Mouse (Mus musculus) lung, postnatal 25 days (tissue): Measurements from ENCODE around the gene Snx14.

Experiments used
- DNase-seq: peaks from one replicate; pipeline ENCODE4 v3.0.0; 2022; ENCODE audit warnings: low spot score

Gene Snx14

DNA sequence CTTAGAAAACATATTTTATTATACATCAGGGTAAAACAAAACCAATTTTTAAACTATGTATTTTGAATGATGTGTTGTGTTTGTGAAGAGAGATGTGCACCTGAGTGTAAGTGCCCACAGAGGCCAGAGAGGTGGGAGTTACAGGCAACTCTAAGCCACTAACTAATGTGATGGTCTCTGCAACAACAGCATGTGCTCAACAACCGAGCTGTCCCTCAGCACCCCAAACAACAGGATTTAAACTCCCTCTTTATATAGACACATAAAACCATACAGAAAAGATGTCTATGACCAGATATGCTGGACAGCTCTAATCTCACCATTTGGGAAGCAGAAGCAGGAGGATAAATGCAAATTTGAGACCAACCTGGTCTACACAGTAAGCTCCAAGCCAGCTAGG lies 58.2 kb downstream of the Snx14 start:
- no peak for DNase-seq

DNA sequence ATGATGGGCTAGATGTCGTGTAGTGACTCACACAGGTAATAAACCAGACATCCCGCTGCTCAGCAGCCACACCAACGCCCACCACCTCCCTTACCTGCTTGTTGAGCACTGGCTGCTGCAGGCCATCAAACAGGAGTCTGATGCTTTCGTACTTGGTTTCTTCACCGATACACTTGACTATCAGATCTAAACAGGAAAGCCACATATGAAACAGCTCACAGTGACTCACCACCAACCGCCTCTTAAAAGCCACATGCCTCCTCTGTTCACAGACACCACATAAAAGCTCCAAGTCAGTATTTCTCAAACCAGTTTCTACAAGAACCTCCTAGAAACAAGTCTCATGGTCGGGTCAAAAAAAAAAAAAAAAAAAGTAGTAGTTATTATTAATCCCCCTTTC lies 58.7 kb downstream of the Snx14 start:
- DNase-seq, result peak; percentile 9

DNA sequence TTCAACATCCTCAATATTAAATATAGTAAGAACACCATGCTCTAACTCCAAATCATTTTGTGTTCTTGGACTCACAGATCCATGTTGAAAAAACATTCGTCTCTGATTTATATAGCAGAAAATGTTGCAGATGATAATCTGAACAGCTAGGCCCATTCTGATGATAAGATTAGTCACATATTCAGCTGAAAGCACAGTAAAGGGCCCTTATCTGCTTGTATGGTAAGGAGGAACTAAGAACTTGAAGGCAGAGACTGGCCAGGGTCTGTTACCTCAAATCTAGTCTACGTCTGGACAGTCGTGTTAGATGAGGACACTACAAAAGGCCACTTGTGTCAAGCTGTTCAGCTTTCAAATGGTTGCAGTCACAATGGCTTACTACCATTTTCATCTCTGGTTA lies 59.7 kb downstream of the Snx14 start:
- DNase-seq, result no peak

DNA sequence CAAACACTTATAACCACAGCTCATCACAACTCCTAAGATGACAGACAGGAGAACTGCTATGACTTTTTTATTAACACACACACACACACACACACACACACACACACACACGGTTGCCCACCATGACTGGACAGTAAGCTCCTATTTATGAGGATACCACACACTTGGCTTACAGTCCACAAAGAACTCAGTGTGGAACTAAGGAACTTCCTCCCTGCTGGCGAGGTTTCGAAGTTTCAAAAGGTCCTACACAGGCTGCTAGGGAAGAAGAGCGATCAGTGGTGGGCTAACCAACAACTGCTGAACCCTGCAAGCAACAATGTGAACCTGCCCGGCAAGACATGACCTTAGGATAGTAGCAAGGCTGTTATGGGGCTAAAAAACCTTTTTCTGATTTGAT lies 61.3 kb downstream of the Snx14 start:
- no peak for DNase-seq

DNA sequence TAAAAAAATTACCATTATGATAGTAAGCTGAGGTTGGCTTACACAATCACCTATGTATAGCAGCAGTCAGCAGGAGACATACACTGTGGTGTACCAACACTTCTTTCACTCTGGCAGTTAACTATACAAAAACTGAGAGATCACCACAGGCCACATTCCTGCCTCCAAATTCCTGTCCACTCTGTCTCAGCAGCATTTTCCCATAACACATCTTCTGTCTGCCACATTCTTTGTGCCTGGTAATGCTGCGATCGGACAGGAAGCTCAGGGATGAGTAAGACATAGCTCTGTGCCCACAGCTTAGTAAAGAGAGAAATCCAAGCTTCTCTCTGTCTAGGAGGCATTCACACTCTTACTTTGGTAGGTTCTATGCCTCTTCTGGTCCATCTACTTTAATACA lies 65.8 kb downstream of the Snx14 start:
- no peak for DNase-seq

DNA sequence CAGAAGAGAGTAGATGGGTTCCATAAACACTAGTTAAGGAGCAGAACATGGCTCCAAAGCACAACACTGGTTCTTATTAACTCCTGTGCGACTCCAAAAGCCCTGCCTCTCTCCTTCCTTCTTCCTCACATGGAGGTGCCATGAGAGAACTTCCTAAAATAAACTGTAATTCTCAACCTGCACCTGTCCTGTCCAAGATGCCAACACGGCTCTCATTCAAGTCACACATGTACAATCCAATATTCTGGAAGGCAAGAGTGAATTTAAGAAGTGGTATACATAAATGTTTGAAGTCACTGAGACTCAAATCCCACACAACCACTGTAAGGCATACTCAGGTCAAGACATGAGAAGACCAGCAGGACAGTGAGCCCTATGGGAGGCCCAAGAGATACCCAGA lies 67.6 kb downstream of the Snx14 start:
- DNase-seq, result no peak

DNA sequence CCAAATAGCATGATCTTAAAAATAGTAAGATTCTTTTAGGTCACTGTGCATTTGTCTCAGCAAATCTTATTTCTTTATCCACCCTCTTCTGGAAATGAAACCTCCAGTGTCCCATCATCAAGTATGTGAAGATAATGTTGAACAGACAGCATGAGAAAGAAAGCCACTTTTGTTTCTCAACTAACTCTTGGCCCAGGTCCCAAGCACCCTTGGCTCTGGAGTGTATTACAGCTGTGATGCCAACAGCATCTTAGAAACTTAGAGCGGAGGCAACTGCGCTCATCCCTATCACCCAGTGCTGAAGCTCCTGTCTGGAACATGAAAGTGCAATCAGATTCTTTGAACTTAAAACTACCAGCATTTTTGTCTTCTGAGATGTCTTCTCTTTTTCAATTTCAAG lies 69.1 kb downstream of the Snx14 start:
- DNase-seq, result no peak

DNA sequence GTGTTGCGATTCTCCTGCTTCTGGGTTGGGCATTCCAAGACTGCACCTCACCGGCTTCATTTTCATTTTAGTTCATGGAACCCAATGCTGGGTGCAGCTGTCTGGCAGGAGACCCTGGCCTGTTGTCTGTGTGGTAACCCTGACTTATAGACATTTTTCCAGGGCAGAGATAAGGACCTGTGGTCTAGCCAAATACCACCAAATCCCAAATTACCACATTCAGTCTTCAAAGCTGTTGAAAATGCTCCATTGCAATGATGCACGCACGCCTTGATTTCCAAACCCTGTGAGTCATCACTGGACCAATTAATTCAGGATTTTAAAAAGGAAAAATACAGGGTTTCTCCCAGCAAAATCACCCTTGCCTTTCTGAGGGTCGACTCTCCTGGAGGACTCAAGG lies 70.3 kb downstream of the Snx14 start:
- no peak for DNase-seq

DNA sequence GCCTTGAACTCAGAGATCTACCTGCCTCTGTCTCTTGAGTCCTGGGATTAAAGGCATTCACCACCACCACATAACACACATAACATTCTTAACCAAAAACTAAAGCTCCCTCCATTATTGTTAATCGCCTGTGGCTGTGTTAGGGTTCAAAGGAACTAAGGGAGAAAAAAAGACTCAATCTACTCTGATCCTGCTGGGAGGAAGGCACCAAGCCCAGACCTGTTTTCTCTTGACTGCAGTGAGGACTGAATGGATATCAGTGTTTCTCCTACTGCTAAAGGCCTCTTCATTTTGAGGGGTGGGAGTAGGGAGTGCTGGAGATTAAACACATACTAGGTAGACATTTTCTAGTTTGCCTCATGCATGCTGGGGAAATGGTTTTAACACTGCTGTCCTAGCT lies 71.0 kb downstream of the Snx14 start:
- DNase-seq, result no peak

DNA sequence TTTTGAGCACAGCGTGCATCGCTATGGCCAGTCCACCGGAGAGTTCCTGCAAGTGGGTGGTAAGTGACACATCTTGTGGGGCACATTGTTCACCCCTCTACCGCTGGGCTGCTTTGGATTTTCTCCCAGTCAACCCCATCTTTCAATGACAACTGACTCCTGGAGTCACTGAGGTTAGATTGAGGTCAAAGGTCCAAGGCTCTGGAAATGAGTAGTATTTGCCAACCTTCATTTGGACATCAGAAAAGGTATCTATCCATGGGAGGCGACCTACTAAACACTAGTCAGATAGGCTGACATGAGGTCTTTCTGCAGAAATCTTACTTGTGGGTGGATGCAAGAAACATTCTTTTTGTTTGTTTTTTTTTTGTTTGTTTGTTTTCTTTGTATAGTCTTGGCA lies 71.4 kb downstream of the Snx14 start:
- no peak for DNase-seq

DNA sequence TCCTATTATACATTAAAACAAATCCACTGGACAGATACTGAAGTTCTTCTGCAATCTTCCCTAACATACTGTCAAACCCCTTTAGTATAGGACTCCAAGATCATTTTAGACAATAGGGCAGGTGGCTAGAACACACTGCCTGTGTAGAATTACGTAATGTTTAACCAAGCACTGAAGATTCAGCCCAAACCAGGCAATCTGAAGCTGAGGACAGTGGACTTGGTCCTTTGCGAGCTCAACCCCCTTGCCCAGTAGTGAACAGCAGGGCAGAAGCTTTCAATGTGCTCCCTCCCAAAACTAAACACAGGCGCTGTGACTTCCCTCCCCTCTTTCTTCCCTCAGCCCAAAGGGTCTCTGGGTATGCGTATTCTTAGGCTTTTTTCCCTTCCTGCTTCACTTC lies 71.9 kb downstream of the Snx14 start:
- DNase-seq, result no peak

DNA sequence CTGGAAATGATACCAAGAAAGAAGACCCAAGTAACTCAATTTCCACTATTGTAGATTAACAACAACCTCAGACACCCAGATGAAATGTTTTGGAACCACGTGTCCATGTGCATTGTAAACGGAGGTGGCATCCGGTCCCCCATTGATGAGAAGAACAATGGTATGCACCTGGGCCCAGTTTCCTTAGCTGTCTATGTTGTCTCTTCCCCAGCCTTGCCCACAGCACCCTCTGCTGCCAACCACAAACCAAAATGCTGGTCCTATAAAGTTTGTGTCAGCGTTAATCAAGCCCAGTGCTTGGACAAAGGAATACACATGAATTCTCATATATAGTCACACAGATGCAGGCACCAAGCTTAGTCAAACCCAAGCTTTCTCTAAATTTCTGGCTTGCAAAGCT lies 72.5 kb downstream of the Snx14 start:
- peak; percentile 15 for DNase-seq

DNA sequence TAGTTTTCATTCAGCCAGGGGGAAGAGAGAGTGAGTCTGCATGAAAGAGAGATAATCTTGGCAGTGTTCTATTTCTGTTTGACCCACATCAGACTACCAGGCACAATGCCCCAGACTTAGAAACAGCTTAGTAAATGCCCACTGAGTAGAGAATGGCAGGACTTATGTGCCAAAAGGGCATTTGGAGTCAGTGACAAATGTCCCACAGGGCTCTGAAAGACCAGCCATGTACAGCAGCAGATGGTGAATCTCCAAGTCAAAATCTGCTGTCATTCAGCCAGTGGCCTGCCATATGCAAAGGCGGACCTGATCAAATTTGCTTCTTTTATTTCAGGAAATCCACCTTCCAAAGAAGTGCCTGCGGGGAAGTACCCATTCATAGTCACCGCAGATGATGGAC lies 75.7 kb downstream of the Snx14 start:
- DNase-seq, result no peak

DNA sequence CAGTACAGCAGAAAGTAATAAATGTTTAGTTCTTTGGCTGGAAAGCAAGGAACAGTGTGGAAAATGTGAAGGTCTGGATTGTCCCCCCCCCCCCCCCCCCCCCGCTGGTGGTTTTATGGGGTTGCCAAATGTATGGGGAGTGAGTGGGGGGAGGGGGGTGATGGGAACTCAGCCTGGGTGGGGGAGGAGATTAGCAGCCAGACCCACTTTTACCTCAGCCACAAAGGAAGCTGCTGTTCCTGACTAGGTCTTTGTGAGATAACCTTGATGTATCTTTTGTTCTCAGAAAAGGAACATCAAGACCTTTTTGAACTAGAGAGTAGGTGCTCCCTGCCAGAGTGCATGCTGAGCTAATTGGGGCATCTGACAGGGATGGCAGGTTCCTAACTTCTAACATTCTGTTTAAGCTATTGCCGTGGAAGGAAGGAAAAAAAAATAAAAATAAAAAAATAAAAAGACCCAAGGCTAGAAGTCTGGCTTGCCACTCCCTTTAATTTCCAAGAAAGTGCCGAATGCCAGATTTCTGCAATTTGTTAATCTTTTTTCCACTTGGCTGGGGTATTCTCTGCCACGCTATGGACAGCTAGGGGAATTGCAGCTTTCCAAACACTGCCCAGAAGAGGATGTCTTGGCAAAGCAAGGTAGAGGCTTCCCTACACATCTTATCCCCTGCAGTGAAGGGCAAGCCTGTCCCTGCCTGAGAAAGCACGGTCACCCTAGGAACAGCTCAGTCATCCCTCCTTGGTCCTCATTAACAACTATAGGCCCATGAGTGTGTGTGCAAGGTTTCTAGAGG lies 76.5 kb downstream of the Snx14 start:
- no peak for DNase-seq

DNA sequence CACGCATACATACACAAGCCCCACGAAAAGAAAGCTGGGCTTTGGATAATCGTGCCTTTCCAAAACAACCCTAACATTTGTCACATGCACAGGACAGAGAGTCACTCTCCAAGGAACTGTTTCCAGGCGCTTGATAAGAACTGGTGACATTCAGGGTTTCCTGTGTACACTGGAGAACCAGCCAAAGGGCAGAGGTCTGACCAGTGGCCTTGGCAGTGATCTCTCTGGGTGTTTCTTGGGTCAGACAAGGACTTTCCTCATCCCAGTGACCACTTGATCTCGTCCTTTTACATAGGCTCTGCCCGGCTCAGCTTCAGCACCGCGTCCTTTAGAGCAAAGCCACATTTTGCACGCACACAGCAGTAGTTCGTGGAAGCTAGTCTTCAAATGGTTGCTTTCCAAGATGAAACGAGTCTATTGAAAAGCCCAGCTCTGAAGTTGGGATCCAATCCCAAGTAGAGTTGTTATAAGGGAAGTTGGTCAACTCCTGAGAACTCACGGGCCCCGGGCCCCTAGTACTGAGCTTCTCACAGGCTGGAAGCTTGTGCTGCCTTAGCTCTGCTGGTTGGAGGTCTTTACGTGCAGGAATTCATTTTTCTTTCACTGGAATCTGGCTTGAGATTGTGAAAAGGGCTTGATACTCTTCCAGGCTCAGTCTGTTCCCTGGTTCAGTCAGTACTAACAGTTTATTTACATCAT lies 77.4 kb downstream of the Snx14 start:
- peak; percentile 48 for DNase-seq

DNA sequence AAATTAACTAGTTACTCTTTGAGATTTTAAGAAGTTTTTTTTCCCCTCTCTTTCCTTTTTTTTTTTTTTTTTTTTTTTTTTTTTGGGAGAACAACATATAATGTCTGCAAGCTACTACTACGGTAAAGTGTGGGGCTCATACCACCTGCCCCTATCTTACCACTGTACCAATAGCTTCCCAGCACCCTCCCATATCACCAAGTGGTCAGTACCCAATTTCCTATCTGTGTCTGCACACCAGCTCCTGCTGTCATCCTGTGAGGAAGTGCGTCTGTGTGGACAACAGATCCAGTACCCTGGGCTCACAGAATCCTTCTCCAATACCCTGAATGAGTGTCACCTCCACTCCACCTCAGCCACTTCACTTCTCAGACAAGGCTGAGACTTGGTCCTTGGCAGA lies 79.6 kb downstream of the Snx14 start:
- DNase-seq, result no peak

DNA sequence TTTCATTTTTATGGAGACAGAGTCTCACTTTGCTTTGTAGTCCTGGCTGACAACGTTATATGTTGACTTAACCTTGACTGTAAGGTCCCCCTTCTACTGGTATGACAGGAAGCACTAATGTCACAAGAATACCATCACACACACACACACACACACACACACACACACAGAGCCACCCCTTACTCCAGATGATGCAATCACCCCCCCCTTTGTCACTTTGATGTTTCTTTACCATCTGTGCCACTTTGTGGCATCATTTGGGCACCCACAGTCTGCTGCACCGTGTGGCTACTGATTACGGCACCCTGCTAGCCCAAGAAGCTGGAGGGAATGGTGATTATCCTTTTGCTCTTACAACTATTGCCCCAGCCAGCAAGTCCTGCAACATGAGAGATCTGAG lies 81.6 kb downstream of the Snx14 start:
- no peak for DNase-seq

DNA sequence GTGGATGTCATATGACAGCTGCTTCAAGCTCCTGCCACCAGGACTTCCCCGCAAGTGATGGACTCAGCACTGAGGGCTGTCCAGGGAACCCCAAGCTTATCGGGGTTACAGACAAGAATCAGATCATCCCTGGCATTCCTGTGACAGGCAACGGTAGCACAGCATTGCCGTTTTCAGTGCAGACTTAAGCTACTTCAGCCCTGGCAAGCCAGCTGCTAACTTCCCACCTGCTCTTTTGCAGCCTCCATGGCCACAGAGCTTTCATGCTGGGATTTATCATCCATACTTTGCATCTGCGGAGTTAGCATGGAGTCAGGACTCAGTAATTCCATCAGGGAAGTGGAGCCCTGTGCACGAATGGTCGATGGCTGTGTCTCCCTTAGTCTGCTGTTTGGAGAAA lies 85.3 kb downstream of the Snx14 start:
- no peak for DNase-seq

DNA sequence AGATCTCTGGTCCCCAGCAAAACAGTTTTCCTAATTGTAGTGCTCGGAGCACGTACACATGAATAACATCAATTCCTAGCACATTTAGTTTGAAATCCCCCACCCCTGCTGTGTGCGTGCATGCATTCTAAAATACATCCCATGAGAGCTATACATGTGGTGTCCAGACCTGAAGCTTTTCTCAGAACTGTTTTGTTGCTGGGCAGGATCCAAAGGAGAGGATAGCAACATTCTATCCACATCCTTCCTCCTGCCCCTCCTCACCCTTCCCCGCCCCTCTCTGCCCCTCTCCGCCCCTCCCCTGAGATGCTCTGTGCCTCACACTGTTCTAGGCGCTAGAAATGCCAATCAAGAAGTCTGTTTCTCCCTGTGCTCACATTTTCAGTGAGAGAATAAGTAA lies 86.0 kb downstream of the Snx14 start:
- no peak for DNase-seq

DNA sequence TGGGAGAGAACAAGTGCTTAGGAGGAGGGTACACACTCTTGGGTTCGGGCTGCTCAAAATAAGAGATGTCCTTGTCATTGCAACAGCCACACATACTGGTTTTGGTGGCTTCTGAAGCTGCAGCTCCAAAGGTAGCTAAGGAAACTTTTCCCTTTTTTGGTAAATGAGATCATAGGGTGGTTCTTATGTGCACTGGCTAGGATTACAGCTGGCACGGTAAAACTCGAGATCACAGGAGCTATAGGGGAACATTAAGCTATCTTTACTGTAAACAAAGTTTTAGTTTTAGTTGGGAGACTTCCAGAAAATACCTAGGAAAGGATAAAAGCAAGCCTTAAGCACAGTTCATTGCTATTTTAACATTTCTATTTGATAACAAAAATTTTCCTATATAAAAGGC lies 87.6 kb downstream of the Snx14 start:
- DNase-seq, result no peak

DNA sequence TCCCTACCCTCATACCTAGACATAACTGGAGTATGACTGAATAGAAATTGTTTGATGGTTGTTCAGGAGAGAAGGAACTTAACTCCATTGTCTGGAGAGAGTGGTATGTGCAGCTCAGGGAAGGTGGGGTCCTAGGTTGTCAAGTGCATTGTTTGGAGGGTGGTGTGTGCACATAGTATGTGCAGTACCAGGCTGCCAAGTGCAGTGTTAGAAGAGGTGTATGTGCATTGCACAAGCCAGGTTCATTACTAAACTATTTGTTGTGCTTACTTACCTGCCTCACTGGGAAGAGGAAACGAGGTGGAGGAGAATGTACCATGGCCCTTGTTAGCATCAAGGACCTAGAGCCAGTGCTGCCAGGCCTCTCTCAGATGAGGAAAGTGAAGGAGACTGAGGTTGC lies 88.4 kb downstream of the Snx14 start:
- peak; percentile 47 for DNase-seq

DNA sequence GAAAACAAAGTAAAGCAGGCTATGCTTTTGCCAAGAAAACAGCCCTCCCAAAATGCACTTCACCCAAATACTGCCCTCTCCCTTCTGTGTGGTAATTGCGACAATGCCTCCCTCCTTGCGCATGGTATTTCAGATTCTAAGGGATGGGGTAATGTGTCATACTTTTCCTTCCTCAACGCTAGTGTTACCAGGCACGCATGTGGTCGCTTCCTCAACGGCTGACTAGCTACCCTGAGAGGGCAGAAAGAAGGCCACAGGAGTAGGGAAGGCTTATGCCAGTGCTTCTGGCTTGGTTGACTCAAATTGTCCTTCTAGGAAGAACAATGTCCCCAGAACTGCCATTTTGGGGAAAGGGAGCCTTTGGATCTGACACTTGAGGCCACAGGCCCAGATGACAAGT lies 90.1 kb downstream of the Snx14 start:
- DNase-seq, result no peak

DNA sequence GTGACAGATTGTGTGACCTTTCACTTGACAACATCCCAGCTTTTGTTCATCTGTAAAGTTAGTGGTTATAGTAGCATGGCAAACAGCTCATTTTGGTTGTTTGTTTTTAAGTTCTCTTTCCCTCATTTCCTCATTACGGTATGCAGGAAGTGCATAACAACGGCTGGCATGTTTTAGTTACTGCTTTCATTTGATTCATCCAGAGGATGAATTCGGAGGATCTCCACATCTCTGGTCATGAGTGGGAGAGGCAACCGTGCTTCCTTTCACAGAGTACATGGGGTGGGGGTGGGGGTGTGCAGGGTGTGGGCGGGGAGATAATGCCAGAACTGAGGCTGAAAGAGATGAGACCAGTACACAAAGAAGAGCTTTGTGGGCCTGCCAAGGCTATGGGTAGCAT lies 91.9 kb downstream of the Snx14 start:
- DNase-seq, result no peak

DNA sequence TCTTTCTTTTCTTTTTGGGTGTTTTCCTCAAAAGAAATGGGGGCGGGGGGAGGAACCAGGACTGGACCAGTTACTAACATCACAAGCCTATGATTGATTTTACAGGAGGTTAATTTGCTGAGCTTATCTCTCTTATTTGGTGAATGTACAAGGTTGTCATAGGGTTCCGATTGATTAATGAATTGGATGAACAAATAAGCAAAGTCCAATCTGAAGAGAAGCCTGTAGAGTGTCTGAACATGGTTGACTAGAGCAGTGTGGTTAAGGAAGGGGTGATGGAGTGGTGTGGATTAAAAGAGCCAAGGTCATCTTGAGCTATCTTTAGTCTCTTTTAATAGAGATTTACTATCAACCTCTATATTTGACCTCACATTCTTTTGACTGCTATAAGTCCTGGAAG lies 94.3 kb downstream of the Snx14 start:
- no peak for DNase-seq
